Mouse (Mus musculus) fibroblast of lung, adult 2 months (primary cell): ENCODE measurements at regions not wholly inside any gene's neighbourhood (a gene's known extent, or its start where the extent isn't known, plus 50 kb on each side); places are given as distances from the start of the nearest gene placed in this dataset.
A peak's percentile ranks its signal among the peaks of the same experiment; 100 is the strongest.

Experiments used
- DNase-seq: peaks from one replicate; pipeline ENCODE4 v3.0.0-alpha.2; 2011; ENCODE audit warnings: low read depth

DNA sequence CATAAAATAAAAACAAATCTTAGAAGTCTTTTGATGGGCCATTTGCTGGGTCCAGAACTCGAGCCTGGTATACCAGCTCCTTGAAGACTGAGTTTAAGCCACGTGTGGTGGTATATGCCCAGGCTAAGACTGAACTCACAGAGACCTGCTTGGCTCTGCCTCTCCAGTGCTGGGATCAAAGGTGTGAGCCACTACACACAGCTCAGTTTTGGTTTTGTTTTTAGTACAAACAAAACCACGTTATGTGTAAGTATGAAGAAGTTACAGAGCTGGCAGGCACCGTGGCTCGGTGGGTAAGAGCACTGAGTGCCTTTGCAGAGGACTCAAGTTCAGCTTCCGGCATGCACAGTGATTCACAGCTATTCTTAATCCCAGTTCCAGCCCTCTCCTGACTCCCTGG lies 75.6 kb downstream of the Wdr5 start:
- no peak for DNase-seq

DNA sequence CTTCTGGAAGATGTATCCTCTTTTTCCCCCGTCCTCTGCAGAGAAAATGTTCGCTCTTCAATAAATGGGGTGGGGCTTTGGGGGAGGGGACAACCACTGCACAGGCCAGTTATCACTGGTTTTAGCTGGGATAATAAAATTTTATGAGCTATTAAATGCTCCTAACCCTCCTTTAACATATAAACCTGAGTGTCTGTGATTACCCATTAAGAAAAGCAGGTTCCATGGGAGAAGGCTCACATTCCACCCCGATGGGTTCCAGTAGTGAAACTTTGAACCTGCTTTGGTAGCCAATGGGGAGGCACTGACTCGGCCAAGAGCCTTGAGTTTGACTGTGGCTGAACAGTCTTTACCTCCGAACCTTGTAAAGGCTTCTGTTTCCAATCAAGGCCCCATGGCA lies 76.7 kb downstream of the Wdr5 start:
- DNase-seq: no peak

DNA sequence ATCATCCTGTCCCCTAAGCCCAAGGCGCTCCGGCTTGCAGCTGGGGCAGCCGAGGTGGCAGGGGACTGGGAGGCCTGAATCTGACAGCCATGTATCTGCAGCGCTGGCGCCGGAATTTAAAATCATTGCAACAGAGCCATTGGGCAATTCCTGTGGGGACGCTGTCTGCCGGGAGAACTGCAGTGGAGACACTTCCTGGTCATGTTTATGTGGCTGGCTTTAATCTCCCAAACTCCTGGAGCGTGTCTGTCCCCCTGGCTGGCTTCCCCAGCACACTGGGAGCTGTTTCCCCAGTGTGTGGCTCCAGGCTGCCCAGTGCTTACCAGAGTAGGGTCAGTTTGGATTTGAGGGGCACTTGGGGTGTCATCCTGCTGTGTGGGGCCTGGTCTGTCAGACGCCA lies 78.4 kb downstream of the Wdr5 start:
- DNase-seq: no peak

DNA sequence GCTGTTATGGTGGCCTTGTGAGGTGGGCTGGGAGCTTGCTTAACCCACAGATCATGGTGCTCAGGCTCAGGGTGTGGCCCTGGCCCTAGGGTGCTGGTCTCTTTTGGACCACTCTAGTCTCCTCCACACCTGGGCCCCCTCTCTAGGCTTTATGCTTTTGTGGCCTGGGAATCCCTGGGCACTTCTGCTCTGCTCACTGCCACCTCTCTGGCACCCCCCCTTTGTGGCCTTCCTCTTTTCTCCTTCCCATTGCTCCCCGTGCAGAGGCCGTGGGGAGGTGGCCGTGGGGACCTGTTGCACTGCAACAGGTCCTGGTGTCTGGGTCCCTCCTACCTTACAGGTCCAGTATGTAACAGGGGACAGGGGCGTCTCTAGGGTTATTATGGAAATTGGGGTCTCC lies 80.3 kb downstream of the Wdr5 start:
- DNase-seq: no peak

DNA sequence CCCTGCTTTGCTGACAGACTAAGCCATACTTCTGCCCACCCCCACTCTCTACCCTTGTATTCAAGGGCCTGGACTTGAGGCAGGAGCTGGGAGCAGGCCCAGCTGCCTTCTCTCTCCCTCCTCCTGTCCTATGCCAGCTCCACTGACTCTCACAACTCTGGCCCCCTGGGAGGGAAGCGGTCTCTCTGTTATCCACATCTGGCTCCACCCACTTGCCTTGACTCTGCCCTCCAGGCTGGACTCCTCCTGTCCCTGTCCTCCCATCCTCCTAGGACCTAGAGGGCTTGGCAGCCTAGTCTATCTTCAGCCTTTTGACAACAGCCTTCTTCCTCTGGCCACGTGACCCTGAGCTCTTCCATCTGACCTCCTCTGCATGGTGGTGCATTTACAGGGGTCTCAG lies 80.0 kb upstream of the Rxra start:
- DNase-seq: no peak

DNA sequence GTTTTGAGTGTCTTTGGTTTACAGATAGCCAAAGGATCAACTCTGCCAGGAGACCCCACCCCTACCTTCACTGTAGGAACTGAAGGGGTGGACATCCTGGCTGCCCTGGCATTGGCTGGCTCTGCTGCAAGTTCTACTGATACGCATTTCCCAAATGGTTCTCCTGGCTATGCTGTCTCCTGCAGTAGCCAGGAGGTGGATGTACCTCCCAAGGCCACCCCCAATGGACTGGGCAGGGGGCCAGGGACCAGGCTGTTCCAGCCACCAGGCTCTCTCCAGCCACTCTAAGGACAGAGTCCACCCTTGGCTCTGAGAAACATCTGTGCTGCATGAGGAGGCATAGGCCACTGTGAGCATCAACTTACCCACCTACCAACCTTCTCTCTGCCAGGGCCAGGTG lies 79.3 kb upstream of the Rxra start:
- DNase-seq: no peak

DNA sequence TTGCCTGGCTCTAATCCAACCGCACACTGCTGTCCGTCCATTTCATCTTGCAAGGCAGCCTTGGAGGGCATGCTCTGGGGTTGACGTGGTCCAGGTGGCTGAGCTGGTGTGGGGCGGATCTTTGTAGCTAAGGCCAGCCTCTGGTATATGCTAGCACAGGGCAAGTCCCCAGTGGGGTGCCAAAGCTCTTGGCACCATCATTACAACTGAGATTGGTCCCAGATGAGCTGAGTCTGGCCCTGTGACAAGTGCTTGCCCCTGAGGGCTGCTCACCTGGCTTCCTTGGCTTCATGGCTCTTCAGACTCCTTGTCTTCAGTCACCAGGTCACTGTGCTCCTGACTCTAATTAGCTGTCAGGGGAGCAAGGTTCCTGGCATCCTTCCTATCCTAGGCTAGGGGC lies 78.3 kb upstream of the Rxra start:
- DNase-seq: no peak

DNA sequence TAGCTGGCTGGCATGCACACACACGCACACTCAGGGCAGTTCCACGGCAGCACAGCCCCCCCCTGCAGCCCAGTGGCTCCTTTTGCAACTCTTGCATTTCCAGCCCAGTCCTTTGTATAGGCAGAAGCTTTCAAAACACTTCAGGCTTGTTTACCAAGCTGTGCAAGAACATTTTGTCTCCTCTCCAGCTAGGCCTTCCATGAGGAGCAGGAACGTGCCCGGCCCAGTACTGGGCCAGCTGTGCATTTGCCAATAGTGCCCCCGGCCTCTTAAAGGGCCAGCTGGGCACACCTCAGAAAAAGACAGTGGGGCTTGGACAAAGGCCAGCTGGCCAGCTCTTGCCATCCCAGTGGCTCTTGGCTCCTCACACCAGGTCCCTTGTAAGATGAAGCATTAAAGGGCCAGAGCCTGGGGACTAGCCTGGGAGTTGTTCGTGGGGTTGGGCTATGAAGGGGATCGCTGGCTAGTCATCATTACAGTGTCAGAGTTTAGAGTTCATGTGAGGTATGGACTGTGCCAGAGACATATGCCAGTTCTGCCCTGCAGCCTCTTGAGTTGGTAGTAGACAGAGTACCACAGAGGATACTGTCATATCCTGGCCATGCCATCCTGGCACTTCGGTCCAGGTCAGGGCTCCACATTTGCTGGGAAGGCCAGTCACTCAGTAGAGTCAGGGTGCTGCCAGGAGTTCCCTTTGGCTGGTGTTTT lies 77.0 kb upstream of the Rxra start:
- DNase-seq: no peak

DNA sequence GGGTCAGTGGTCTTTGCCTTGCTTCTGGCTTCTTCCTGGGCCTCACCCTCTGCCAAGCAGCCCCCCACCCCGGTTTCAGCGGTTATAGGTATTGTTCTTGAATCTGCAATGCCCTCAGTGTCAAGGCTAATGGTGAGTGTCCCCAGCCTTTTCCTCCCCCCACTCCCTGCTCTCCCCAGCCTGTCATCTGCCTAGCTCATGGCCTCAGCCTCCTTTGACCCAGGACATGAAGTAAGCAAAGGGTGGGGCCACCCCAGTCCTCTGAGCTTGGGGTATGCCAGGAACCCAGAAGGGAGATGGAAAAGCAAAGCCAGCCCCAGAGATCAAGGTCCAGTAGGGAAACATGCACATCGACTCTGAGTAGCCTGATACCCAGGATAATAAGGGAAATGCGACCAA lies 76.5 kb upstream of the Rxra start:
- DNase-seq: no peak

DNA sequence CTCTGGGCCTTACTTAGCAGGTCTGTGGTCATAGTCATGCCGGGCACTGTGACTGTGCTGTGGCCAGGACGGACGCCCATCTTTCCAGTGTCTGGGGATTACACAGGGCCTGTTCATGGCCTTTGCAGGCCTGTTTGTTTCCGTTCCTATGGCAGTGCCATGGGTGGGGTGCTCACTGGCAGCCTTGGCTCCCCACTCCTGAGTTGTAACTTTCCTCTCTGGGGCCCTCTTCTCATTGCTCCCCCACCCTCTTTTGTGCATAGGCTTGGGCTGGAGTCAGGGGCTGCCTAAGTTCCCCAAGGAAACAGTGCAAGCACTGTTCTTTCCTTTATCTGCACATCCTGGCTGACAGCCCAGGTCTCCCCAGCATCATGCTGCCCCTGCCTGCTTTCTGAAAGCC lies 72.9 kb upstream of the Rxra start:
- no peak for DNase-seq

DNA sequence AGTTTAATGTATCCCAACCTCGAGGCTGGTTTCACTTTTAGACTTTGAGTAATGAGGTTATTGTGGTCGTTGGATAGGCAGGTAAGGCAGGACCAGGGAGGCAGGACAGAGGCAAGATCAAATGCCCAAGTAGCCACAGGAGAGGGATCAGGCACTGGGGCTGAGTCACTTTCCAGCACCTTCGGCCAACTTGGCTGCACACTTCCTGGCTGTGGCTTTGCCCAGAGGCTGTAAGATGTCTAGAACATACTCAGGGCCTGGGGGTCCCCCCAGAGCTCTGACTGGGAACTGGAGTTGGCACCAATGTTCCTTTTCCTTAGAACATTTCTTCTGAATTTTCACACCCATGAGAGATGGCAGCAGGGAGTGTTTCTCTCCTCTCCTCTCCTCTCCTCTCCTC lies 71.7 kb upstream of the Rxra start:
- peak; percentile 57 for DNase-seq

DNA sequence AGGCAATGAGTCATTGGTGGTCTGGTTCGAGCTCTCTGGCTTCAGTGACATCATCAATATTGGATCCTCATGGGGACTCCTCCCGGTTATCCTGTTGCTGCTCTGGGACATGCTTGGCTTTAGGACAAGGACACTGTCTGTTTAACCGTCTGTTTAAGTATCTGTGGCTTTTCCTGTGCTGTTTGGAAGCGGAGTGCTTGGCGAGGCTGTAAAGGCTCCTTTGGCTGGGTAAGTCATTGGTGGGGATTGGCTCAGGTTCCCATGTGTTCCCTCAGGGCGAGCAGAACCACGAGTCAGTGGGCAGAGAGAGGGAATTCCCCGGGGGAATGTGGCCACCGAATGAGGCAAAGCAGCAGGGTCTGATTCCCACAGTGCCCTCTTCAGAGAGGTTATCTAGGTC lies 69.4 kb upstream of the Rxra start:
- no peak for DNase-seq

DNA sequence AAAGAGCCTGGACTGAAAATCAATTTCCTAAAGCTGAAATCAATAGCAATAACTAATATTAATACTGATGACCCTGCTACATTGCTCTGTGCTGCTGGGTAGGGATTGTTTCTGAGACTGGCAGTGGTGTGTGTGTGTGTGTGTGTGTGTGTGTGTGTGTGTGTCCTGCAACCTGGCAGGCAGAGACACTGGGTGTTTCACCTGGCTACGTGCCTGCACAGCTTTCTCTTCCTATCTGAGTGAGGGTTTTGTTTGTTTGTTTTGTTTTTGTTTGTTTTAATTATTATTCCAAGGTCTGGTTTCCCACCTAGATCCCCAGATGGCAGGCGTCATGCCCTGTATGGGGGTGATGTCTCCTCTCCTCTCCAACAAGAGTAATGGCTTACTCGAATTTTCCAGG lies 54.5 kb upstream of the Rxra start:
- no peak for DNase-seq

DNA sequence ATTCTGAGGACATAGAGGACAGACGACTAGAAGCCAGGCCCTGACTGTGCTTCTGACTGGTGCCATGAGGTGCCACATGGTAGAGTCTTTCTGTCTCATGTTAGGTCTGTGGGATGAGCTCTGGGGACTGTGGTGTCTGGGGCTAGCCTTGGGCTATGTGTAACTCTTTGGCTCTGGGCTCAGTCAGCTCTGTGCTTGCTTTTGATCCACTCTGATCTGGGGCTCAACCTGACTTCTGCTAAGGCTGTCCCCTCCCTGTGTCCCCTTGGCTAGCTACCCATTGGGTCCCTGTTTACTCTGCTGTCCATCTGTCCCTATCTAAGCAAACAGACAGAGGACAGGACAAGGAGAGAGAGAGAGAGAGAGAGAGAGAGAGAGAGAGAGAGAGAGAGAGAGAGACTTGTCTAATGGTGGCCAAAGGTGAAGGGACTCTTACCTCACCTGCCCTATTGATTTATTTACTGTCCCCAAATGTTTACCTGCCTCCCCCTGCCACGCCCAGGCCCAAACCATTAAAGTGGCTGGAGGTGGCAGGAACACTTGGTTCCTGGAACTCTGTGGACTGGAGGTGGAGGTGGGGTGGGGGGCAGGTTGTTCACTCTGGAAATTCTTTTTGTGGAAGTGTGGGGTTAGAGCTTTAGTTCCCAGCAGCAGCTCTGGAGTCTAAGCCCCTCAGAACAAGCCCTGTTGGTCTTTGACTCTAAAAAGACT lies 51.4 kb upstream of the Rxra start:
- DNase-seq: no peak
